Mouse (Mus musculus) testis, postnatal 14 days (tissue): Measurements from ENCODE around the gene Nphs2.
"Not testable (repeated sequence)": the region's sequence is repeated elsewhere in the genome, so short reads cannot be mapped to it uniquely, and the experiment has no call there.

ENCODE experiments used
- DNase-seq: peaks from one replicate; pipeline ENCODE4 v3.0.0; 2021; ENCODE audit warnings: low spot score

The Nphs2 gene

DNA sequence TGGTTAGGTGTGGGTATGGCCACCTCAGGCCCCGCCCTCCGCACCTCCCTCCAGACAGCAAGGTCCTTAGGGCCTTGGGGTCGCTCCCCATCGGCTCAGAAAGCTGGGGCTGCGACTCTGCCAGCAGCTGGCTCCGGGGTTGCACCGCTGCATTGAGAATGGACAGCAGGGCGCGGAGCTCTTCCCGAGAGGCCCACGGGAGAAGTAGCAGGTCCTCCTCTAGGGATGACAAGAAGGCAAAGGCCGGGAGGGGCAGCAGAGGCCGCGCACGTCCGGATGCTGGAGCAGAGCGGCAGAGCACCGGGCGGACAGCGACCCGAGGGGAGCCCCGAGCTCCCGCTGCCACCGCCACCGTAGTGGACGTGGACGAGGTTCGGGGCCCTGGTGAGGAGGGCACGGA is at the start of gene Nphs2:
Nphs2 (plus strand) TSS at position 98 of the 400 bp plus-strand sequence.
- no peak for DNase-seq

- peak; percentile 15 for DNase-seq
Observed at GRCm38 (mm10) chr1:156263352-156263751, 47.2 kb upstream of the Nphs2 start.

DNA sequence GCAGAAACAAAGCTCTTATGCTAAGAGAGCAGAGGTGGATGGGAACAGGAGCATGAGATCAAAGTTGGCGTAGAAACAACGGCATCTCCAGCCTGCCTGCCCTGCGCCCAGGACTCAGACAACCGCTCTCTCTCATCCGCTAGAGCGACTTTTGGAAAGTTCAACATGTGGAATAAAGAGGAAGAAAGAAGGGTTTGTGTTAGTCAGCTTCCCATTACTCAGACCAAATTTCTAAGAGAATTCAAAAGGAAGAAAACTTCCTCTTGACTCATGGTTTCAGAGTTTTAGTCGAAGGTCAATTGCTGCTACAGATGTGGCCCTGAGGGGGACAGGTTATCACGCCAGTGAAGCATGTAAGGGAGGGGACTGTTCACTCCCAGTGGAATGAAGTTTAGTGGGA is 46.6 kb upstream of the Nphs2 start:
- no peak for DNase-seq

DNA sequence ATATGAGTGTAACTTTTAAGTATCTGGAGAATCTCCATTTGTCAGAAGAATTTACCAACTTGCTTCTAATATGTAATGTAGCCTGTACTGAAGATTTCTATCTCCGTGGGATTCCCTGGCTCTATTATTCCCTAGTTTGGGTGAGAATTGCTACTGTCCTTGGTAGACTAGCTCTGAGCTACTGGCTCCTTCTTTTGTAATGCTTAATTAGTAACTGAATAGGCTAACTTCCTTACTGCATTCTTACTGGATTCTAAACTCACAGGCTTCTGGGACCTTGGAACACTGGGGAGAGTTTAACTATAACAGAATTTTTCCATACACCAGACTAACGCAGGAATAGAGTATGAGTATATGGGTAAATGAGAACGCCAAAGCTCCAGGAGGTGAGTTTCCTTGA is 42.0 kb upstream of the Nphs2 start:
- not testable (repeated sequence) for DNase-seq

DNA sequence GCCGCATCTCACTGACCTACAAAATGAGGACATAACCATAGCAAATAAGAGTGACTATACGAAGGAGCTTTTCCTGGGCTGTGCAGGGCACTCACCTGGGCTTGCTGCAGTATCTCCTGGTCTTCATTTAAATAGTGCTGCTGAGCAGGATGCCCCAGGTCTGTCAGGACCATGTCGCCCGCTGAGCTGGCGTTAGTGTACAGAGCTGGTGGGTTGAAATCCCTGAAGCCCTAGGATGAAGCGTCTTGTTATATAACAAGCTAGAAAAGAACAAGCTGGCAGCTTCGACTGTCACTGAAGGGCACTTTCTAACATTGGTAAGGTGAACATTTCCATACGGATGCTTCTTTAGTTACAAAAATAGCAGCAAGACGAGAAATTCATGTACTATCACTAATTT is 40.1 kb upstream of the Nphs2 start:
- DNase-seq = no peak

DNA sequence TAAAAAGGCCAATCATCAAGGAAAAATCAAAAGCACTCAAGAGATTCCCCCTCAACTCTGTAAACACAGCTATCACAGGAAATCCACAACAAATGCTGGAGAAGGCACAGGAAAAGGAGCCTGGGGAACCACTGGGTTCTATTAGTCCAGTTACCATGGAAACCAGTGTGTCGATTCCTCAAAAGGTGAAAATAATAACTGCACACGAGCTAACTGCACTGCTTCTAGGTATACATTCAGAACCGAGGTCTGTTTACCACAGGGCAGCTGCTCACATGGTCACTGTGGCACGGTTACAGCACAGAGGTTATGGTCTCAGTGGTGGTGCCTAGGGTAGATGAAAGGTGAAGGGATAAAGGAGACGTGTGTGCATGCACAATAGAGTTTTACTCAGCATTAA is 38.9 kb upstream of the Nphs2 start:
- no peak for DNase-seq

GRCm38 (mm10) chr1:156273647-156274046 is 36.9 kb upstream of the Nphs2 start:
- no peak for DNase-seq

DNA sequence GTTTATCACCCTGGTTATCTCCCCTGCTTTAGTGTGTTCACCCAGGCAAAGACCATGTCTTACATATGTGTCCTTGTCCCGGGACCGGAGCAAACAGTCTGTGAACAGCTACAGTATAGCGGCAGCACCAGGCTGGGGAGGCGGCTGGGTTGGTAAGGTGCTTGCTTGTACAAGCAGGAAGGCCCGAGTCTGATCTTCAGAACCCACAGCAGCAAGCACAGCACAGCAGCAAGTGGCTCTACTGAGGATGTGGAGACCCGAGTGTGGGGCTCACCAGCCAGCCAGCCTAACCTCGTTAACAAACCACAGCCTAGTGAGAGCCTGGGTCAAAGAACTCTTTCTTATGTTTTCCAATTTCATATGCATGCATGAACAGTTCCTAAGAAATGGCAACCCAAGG is 30.4 kb upstream of the Nphs2 start:
- DNase-seq = no peak

GRCm38 (mm10) chr1:156284207-156284606 is 26.3 kb upstream of the Nphs2 start:
- no peak for DNase-seq

- peak; percentile 81 for DNase-seq
Observed at GRCm38 (mm10) chr1:156284851-156285540, 25.5 kb upstream of the Nphs2 start.

DNA sequence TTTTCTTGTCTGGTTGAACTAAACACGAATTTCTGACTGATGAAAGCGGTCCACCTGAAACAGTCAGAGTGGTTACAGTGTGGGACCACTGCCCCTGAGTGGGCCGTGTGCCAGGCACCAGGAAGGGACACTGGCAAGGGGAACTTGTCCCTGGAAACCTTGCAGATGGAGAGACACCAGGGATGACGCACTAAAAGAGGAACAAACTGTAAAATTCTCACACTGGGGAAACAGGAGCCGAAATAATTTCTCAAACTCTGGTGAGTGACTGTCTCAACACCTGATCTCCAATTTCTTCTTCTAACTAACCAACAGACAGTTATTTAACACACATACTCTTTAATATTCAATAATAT is 25.0 kb upstream of the Nphs2 start:
- DNase-seq = no peak

- DNase-seq = no peak
Observed at GRCm38 (mm10) chr1:156288556-156289221, 21.8 kb upstream of the Nphs2 start.

- not testable (repeated sequence) for DNase-seq
Observed at GRCm38 (mm10) chr1:156289222-156289587, 21.3 kb upstream of the Nphs2 start.

DNA sequence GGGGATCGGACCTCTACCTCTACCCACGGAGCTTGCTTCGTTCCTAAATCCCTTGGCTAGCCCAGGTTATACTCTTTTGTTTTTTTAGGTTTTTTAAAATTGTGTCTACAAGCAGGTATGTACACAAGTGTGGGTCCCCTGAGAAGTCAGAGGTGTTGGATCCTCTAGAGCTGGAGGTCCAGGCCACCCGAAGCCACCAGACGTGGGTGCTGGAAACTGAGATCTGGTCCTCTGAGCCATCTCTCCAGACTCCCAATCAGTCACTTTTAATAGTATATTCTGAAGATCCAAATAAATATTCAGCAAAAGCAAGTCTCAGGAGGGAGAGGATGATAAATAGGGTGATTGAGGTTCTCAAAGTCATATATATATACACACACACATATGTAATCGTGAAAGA is 20.5 kb upstream of the Nphs2 start:
- no peak for DNase-seq

GRCm38 (mm10) chr1:156302911-156303749 is 7.4 kb upstream of the Nphs2 start, which contains the start of gene Tdrd5:
Tdrd5 (minus strand) TSS chr1:156303664.
- DNase-seq = peak; percentile 77

GRCm38 (mm10) chr1:156308595-156308994 is 1.9 kb upstream of the Nphs2 start:
- DNase-seq = no peak

- DNase-seq = no peak
Observed at GRCm38 (mm10) chr1:156323126-156323525, 12.6 kb downstream of the Nphs2 start.

- DNase-seq = no peak
Observed at GRCm38 (mm10) chr1:156340847-156341246, 30.3 kb downstream of the Nphs2 start.

GRCm38 (mm10) chr1:156344433-156344832 is 33.9 kb downstream of the Nphs2 start:
- no peak for DNase-seq

DNA sequence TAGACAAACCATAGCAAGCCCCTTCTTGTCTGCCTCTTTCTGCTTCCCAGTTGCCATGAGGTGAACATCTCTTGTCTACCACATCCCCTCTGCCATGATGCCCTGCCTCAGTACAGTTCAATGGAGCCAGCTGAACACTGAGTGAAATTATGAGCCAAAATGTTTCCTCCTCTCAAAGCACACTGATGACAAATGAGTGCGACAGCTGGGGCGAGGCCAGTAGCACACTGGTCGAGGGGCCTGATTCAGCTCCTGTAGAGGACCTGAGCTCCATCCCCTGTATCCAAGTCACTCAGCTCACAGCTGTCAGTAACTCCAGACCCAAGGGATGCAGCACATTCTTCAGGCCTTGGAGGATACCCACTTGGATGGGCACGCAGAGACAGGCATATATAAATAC is 35.1 kb downstream of the Nphs2 start:
- no peak for DNase-seq

GRCm38 (mm10) chr1:156349031-156349430 is 38.5 kb downstream of the Nphs2 start:
- no peak for DNase-seq

DNA sequence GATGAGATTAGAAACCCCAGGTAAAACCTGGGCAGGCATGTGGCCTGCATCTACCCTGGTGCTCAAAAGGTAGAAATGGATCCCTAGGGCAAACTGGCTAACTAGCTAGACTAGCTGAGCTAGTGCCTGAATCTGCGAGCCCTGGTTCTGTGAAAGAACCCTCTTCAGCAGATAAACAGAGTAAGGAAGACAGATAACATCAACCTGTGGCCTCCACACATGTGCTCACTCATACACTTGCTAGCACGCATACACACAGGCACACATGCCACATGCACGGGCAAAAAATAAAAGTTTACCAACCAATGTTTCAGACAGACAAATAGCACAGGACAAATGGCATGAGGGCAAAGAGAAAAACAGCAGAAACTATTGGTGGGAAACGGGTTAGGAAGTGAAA is 39.9 kb downstream of the Nphs2 start:
- DNase-seq = no peak

DNA sequence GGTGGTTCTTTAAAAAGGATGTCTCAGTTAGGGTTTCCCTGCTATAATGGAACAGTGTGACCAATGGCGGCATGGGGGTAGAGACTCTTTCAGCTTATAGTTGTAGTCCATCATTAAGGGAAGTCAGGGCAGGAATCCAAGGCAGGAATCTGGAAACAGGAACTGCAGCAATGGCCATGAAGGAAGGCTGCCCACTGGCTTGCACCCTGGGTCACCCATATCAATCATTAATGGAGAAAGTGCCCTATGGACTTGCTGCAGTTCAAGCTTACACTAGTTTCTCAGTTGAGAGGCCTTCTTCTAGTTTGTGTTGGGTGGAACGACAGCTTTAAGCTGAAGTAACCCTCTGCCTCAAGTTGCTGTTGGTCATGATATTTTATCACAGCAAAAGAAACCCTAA is 41.9 kb downstream of the Nphs2 start:
- no peak for DNase-seq
